Mouse (Mus musculus): ENCODE results near the gene Klk1b9.
"Not testable (repeated sequence)": the region's sequence is repeated elsewhere in the genome, so short reads cannot be mapped to it uniquely, and the experiment has no call there.

Gene Klk1b9

DNA sequence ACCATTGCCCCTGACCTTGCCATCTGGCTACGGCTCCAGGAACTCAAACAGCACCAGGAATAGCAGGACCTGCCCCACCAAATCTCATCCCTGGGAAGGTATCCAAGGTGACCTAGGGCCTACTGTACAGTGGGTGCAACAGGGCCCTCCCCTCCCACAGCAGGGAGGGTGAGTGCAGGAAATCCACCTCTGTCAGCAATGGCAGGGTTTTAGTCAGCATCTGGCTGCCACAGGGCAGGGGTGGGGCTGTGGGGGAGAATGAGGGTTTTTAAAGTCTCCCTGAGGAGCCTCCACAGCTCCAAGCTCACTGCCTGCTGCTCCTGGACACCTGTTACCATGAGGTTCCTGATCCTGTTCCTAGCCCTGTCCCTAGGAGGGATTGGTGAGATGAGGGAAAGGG lies at the start of gene Klk1b9:
Klk1b9 (plus strand) TSS at position 301 of the 400 bp plus-strand sequence.
- not testable (repeated sequence) for DNase-seq (ENCODE audit: low spot score in 2 of 2)

DNA sequence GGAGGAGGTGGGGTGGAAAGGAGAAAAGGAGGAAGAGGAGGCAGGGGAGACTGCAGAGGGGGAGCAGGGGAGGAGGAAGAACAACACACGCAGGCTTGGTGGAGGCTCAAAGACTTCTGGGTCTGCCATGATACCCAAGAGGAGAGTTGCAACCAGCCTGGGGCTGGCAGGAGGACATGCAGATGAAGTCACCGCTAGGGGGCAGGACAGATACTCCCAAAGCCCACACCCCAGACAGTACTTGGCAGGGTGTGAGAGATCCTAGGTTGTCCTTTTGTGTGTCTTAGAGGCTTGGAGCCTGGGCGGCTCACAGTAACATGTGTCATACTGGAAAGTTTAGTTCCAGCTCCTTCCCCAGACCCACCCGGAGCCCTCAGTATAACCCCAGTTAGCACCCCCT lies 47.3 kb upstream of the Klk1b9 start:
- DNase-seq (ENCODE audit: low spot score in 2 of 2): peak in 1 of 2 experiments; percentile 15

DNA sequence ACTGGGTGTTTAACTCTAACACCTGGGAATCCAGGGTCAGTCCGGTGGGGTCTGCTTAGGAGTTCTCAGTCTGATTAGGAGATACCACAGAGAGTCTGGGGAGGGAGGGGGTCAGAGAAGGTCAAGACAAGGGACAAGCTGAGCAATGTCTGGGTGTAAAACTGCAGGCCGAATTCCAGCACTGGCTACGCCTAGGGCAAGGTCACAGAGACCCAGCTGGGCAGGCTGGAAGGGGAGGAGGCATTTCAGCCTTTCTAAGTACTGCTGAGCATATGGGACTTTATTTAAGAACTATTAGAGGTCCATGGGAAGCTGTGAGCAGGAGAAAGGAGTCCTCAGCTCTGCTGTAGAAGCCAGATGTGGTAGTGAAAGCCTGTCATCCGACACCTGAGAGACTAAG lies 43.5 kb upstream of the Klk1b9 start:
- no peak for DNase-seq (ENCODE audit: low spot score in 2 of 2)

DNA sequence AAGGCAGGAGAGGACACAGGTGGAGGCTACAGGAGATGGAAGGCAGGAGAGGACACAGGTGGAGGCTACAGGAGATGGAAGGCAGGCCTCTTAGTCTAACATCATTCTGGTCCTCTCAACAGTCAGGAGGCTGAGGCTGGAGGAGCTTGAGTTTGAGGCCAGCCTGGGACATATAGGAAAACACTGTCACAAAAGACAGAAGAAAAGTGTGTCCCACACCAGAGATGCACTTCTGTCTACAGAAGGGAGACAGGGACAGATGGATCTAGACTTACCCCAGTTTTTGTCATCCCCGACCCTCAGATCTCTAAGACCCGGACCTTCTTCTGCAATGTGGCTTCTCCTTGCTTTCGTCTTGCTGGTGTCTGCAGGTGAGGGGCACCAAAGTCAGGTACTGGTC lies 42.4 kb upstream of the Klk1b9 start, which contains the start of gene Klk15:
Klk15 (plus strand) TSS at position 301 of the 400 bp plus-strand sequence.
- DNase-seq (ENCODE audit: low spot score in 2 of 2): no peak

DNA sequence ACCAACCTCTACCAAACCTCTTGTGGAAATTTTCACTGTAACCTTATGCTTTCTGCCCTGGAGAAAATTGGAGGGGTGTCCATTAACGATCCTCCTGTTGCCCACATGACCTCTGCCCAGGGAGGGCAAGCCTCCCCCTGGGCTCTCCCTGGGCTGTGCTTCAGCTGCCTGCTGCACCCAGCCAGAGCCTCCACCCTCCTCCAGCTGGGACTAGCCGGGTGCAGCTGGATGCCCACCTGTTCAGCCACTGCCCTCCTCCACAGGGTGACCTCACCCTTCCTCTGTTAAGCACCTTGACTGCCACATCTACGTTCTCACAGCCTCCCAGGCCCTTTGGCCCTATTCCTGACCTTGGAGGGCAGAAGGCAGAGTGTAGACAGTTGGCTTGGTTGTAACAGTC lies 41.1 kb upstream of the Klk1b9 start:
- no peak for DNase-seq (ENCODE audit: low spot score in 2 of 2)

DNA sequence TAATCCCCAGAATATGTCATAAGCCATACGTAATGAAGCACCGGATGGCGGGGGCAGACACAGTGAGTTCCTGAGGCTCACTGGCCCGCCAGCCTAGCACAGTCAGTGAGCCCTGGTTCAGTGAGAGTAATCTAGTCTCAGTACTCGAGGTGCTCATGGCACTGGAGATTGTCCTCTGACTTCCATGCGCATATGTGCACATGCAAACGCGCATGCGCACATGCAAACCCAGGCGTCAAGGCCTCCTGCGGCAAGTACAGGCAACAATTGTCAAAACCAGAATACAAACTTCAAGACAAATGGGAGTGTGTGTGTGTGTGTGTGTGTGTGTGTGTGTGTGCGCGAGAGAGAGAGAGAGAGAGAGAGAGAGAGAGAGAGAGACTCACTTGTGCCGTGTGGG lies 39.3 kb upstream of the Klk1b9 start:
- DNase-seq (ENCODE audit: low spot score in 2 of 2): no peak

DNA sequence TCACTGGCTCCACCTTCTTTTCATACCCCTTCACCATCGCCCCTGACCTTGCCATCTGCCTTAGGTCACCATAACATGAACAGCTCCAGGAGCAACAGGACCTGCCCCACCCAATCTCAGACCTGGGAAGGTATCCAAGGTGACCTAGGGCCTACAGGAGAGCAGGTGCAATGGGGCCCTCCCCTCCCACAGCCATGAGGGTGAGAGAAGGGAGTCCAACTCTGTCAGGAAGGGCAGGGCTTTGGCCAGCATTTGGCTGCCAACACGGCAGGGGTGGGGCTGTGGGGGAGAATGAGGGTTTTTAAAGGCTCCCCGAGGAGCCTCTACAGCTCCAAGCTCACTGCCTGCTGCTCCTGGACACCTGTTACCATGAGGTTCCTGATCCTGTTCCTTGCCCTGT lies 33.6 kb upstream of the Klk1b9 start:
- not testable (repeated sequence) for DNase-seq (ENCODE audit: low spot score in 2 of 2)

DNA sequence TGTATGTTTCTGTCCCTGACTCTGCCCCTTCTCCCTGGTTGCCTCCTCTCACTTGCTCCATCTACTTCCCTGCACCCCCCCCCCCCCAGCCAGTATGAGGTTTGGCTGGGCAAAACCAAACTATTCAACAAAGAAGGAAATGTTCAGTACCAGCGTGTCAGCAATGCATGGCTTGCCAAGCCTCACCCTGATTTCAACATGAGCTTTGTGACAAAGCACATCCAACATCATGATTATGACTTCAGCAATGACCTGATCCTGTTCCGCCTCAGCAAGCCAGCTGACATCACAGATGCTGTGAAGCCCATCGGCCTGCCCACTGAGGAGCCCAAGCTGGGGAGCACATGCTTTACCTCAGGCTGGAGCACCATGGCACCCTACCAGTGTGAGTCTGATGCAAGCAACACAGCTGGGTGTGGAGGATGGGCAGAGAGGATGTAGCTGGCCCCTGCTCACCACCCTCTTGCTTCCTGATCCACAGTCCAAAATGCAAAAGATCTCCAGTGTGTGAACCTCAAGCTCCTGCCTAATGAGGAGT lies 31.1 kb upstream of the Klk1b9 start:
- DNase-seq (ENCODE audit: low spot score in 2 of 2): no peak

DNA sequence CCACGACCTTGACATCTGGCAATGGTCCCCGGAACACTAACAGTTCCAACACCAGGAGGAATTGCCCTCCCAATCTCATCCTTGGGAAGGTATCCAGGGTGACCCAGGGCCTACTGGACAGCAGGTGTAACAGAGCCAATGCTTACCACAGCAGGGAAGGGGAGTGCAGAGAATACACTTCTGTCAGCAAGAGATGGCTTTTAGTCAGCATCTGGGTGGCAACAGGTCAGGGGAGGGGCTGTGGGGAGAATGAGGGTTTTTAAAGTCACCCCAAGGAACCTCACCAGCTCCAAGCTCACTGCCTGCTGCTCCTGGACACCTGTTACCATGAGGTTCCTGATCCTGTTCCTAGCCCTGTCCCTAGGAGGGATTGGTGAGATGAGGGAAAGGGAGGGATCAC lies 25.5 kb upstream of the Klk1b9 start, which contains the start of gene Klk1b8:
Klk1b8 (plus strand) TSS at position 301 of the 400 bp plus-strand sequence.
- DNase-seq (ENCODE audit: low spot score in 2 of 2): no peak

DNA sequence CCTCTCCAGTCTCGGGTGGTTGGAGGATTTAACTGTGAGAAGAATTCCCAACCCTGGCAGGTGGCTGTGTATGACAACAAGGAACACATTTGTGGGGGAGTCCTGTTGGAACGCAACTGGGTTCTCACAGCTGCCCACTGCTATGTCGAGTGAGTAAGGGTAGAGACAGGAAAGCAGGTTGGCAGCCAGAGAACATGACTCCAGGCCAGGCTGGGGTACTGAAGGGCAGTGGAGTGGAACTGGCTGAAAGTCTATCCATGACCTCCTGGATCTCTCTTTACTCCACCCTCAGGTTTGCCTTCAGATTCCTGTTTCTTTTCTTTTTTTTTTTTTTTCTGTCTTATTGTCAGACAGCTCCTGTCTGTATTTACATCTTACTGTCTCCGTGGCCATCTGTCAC lies 23.2 kb upstream of the Klk1b9 start:
- no peak for DNase-seq (ENCODE audit: low spot score in 2 of 2)

DNA sequence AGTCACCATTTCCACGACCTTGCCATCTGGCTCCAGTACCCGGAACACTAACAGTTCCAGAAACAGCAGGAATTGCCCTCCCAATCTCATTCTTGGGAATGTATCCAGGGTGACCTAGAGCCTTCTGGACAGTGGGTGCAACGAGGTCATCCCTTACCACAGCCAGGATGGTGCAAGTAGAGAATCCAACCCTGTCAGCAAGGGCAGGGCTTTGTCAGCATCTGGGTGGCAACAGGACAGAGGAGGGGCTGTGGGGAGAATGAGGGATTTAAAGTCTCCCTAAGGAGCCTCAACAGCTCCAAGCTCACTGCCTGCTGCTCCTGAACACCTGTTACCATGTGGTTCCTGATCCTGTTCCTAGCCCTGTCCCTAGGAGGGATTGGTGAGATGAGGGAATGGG lies 9.4 kb upstream of the Klk1b9 start, which contains the start of gene Klk1b1:
Klk1b1 (plus strand) TSS at position 301 of the 400 bp plus-strand sequence.
- DNase-seq (ENCODE audit: low spot score in 2 of 2): no peak

DNA sequence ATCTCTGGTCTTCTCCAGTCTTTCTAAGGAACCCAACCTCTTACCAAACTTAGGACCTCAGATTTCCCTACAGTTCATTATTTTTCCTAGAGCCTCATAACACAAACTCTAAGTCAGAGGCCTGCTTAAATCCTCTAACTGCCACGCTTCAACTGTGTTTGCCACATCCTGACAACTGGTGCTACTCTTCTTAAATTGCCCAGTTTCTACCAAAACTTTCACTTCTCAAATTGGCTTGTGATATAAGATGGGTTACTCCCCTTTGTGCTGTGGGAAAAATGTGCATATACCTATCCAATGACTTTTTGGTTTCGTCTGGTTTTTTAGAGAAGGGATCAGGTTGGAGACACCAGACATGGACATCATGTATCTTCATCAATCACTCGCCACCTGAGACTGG lies 8.8 kb upstream of the Klk1b9 start:
- no peak for DNase-seq (ENCODE audit: low spot score in 2 of 2)

DNA sequence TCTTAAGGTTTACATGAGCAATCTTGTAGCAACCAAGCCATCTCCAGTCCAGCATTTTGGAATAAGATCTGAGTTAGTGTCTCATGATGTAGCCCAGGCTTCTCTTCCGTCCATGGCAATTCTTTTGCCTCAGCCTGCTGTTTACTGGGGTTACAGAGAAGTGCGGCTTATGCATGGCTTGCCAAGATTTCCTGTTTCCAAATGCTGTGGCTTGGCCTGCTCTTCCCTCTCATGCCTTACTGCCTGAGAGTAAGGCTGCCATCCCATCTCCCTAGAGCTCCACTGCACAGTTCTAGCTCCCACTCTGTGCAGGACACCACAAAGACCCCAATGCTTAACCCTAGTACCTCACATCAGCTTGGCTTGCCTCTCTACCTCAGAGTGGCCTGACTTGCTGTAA lies 8.2 kb upstream of the Klk1b9 start:
- DNase-seq (ENCODE audit: low spot score in 2 of 2): no peak

DNA sequence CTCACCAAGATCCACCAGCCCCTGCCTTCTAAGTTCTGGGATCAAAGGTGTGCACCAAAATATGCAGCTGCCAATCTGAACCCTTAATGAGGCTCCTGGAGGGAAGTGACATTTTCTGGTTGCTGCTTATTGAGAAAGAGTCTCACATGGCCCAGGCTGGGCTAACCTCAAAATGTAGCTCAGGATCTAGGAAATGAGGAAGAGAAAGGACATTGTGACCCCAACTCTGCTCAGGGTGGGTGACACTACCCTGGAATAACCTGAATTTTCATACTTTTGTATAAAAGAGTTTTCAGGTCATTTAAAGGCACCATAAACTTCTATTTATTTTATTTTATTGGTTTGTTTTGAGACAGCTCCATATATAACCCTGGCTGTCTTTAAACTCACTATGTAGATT lies 9.8 kb downstream of the Klk1b9 start:
- DNase-seq (ENCODE audit: low spot score in 2 of 2): no peak

DNA sequence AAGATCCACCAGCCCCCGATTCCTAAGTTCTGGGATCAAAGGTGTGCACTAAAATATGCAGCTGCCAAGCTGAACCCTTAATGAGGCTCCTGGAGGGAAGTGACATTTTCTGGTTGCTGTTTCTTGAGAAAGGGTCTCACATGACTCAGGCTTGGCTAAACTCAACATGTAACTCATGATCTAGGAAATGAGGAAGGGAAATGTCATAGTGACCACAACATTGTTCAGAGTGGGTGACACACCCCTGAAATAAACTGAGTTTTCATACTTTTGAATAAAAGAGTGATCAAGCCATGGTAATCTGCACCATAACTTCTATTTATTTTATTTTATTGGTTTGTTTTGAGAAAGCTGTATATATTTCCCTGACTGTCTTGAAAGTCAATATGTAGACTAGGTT lies 19.0 kb downstream of the Klk1b9 start:
- DNase-seq (ENCODE audit: low spot score in 2 of 2): not testable (repeated sequence)

DNA sequence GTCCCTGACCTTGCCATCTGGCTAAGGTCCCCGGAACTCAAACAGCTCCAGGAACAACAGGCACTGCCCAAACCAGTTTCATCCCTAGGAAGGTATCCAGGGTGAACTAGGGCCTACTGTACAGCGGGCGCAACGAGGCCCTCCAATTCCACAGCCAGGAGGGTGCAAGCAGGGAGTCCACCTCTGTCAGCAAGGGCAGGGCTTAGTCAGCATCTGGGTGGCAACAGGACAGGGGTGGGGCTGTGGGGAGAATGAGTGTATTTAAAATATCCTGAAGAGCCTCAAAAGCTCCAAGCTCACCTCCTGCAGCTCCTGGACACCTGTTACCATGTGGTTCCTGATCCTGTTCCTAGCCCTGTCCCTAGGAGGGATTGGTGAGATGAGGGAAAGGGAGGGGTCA lies 19.7 kb downstream of the Klk1b9 start, which contains the start of gene Klk1b11:
Klk1b11 (plus strand) TSS at position 301 of the 400 bp plus-strand sequence.
- DNase-seq (ENCODE audit: low spot score in 2 of 2): not testable (repeated sequence)

DNA sequence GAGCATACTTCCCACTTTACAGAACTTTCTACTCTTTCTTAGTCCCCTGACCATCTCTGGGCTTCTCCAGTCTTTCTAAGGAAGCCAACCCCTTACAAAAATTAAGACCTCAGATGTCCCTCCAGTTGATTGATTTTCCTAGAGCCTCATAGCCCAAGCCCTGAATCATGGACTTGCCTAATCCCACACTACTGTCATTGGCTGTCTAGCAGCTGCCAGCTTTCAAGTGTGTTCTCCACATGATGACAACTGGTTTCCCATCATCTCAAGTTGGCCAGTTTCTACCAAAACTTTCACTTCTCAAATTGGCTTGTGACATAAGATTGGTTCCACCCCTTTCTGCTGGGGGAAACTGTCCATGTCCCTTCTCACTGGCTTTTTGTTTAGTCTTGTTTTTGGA lies 29.0 kb downstream of the Klk1b9 start:
- no peak for DNase-seq (ENCODE audit: low spot score in 2 of 2)

DNA sequence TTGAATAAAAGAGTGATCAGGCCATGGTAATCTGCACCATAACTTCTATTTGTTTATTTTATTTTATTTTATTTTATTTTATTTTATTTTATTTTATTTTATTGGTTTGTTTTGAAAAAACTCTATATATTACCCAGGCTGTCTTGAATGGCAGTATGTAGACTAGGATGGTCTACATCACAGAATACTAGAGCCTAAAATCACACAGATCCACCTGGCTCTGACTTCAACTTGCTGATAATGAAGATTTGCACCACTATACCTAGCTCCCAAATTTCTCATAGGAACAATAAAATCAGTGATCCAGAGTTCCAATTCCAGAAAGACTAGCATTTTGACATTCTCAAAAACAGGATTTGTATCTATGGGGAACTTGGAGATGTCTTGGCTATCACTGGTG lies 36.0 kb downstream of the Klk1b9 start, which contains the start of gene Klk1b26:
Klk1b26 (plus strand) TSS at position 301 of the 400 bp plus-strand sequence.
- DNase-seq (ENCODE audit: low spot score in 2 of 2): not testable (repeated sequence)

DNA sequence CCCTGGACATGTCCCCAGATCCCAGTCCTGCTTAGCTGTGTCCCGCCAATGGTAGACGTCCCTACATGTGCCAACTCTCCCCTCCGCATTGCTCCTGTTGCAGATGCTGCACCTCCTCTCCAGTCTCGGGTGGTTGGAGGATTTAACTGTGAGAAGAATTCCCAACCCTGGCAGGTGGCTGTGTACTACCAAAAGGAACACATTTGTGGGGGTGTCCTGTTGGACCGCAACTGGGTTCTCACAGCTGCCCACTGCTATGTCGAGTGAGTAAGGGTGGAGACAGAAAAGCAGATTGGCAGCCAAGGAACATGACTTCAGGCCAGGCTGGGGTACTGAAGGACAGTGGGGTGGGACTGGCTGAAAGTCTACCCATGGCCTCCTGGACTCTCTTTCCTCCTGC lies 38.8 kb downstream of the Klk1b9 start:
- DNase-seq (ENCODE audit: low spot score in 2 of 2): not testable (repeated sequence)

DNA sequence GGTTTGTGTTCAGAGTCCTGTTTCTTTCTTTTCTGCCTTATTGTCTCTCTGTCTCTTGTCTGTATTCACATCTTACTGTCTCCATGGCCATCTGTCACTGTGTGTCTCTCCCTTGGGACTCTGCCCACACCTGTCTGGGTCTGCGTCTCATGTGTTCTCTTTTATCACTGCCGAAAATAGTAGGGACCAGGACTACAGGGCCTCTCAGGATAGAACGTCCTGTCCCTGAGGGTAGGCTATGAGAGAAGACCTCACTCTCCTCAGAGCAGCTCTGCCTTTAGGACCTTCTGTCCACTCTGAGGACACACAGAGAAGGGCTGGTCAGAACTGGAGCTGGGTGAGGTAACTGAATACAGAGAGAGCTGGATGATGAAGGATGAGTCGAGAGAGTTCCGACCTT lies 39.2 kb downstream of the Klk1b9 start:
- no peak for DNase-seq (ENCODE audit: low spot score in 2 of 2)
